Mouse (Mus musculus): Measurements from ENCODE around the gene Smim24. TPM values are rescaled to one million over a fixed set of nuclear protein-coding genes. Genes with fewer than 3 reads are reported as not detected.

The Smim24 gene
- total and polyA plus RNA-seq, 2 experiments from 2014 or later = 1.4 to 3.7 TPM

GRCm38 (mm10) chr10:81395865-81396264 lies 3.0 kb downstream of the Smim24 start:
- peaks cover 7% of the 10 kb centered on the region; the same call in 1 of the 2 replicates for H3K4me1 ChIP-seq (ENCODE audit: insufficient read depth, low read length)
- H3K9ac ChIP-seq (replicated peaks; ENCODE audit: low read length) = no peak overlapping the region
- H3K36me3 ChIP-seq (ENCODE audit: insufficient read depth, low read length) = peaks cover 12% of the 10 kb centered on the region; the same call in 1 of the 2 replicates
- H3K9me3 ChIP-seq (ENCODE audit: low read length) = no peaks in the 10 kb centered on the region
- TF ChIP-seq CTCF (IDR thresholded peaks at IDR 0.05; ENCODE audit: low read depth) = no peak
- DNase-seq (ENCODE audit: low spot score) (no peak), ATAC-seq (no peak)
- WGBS = 59% methylated on average over 4 of the region's 4 CpGs
- H3K4me3 ChIP-seq (ENCODE audit: low read length) = no peak overlapping the region
- H3K27me3 ChIP-seq (ENCODE audit: insufficient read depth, low read length) = no peaks in the 10 kb centered on the region
- no peak overlapping the region for H3K4me2 ChIP-seq (ENCODE audit: low read depth, low read length)
- 0 out of 2 replicates have a peak overlapping the region, but pooled peaks have one; percentile 1 for H3K27ac ChIP-seq

DNA sequence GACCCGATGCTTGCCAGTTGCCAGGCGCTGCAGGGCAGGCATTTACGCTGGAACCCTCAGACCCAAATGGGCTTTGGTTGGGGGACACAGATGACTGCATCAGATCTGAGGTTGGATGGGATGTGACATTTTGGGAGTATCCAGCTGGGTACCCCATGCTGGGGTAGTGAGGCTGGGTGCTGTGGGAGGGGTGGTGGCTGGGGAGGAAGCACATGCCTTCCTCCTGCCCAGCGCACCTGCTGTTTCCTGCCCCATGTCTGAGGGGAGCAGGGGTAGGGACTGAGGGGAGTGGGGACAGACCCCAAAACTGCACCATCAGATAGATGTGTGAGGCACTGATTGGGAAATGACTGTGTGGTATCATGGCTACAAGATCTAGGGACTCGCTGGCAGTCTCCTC lies 3.9 kb downstream of the Smim24 start:
- DNase-seq (ENCODE audit: low spot score) (no peak), ATAC-seq (no peak)
- Histone ChIP-seq H3K9ac (replicated peaks; ENCODE audit: low read length) (no peak overlapping the region), H3K27ac (no peak overlapping the region), H3K27me3 (ENCODE audit: insufficient read depth, low read length) (no peaks in the 10 kb centered on the region), H3K4me3 (ENCODE audit: low read length) (no peak overlapping the region), H3K4me1 (ENCODE audit: insufficient read depth, low read length) (peaks cover 13% of the 10 kb centered on the region; the same call in 1 of the 2 replicates), H3K36me3 (ENCODE audit: insufficient read depth, low read length) (peaks cover 12% of the 10 kb centered on the region; the same call in 1 of the 2 replicates), H3K9me3 (ENCODE audit: low read length) (no peaks in the 10 kb centered on the region), H3K4me2 (ENCODE audit: low read depth, low read length) (no peak overlapping the region)
- TF ChIP-seq CTCF (IDR thresholded peaks at IDR 0.05; ENCODE audit: low read depth) = no peak
- 43% methylated on average over 5 of the region's 5 CpGs for WGBS

DNA sequence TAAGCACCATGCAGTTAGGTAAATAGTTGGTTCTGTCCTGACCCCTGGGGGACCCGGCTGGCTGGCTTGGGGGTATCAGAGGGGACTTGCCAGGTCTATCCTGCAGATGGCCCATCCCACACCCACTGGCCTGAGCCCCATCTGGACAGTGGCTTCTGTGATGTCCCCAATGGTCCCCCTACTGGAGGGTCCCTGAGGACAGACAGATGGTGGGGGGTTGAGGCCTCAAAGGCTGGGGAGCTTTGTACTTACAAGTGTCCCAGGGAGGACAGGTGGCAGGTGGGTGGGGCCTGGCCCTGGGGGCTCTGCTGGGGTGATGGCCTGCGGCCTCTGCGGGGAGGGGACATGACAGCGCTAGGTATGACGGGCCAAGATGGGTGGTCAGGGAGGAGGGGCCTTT lies 6.4 kb downstream of the Smim24 start:
- DNase-seq (ENCODE audit: low spot score) = no peak

DNA sequence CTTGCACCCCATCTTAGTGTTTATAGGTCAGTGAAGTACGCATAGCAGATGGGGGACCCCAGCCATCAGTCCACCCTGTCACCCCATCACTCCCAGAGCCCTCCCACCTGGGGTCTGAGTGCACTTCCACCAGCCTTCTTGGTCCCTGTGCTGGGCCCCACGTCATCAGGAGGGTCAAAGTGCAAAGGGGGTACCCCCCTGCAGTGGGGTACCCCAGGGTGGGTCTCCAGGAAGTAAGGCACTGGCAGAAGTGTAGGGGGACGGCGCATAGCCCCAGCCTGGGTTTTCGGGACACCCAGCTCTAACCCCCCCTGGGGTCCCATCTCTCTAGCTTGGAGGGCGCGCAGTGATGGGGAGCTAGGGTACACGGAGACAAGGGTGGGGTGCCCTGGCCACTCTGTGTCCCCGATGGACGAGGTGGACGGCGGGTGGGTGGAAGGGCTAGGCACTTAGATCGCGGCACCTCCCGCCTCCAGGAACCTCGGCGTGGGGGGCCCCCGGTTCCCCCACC lies 7.0 kb downstream of the Smim24 start:
- ATAC-seq (no peak), DNase-seq (ENCODE audit: low spot score) (no peak)
- peak overlapping the region; percentile 74; the same call in 1 of the 2 replicates for H3K27ac ChIP-seq
- no peak overlapping the region for H3K9ac ChIP-seq (replicated peaks; ENCODE audit: low read length)
- no peak for TF ChIP-seq CTCF (IDR thresholded peaks at IDR 0.05; ENCODE audit: low read depth)
- 67% methylated on average over 17 of the region's 18 CpGs for WGBS
- peaks cover 17% of the 10 kb centered on the region; the same call in 1 of the 2 replicates for H3K4me1 ChIP-seq (ENCODE audit: insufficient read depth, low read length)
- H3K27me3 ChIP-seq (ENCODE audit: insufficient read depth, low read length) = no peaks in the 10 kb centered on the region
- no peaks in the 10 kb centered on the region for H3K9me3 ChIP-seq (ENCODE audit: low read length)
- H3K4me3 ChIP-seq (ENCODE audit: low read length) = no peak overlapping the region
- no peak overlapping the region; the same call in 1 of the 2 replicates for H3K4me2 ChIP-seq (ENCODE audit: low read depth, low read length)
- peaks cover 24% of the 10 kb centered on the region; the same call in 1 of the 2 replicates for H3K36me3 ChIP-seq (ENCODE audit: insufficient read depth, low read length)

More for the DNA sequence above, 6.4 kb downstream of the Smim24 start:
- Histone ChIP-seq H3K27ac (no peak overlapping the region), H3K4me1 (ENCODE audit: insufficient read depth, low read length) (peaks cover 17% of the 10 kb centered on the region; the same call in 1 of the 2 replicates), H3K4me3 (ENCODE audit: low read length) (no peak overlapping the region), H3K4me2 (ENCODE audit: low read depth, low read length) (no peak overlapping the region), H3K9ac (replicated peaks; ENCODE audit: low read length) (no peak overlapping the region), H3K36me3 (ENCODE audit: insufficient read depth, low read length) (peaks cover 18% of the 10 kb centered on the region; the same call in 1 of the 2 replicates), H3K9me3 (ENCODE audit: low read length) (no peaks in the 10 kb centered on the region), H3K27me3 (ENCODE audit: insufficient read depth, low read length) (no peaks in the 10 kb centered on the region)
- no peak for ATAC-seq
- TF ChIP-seq CTCF (IDR thresholded peaks at IDR 0.05; ENCODE audit: low read depth) = 0 out of 2 replicates have a peak, but pooled peaks have one; percentile 11
- WGBS = 57% methylated on average over 5 of the region's 5 CpGs

DNA sequence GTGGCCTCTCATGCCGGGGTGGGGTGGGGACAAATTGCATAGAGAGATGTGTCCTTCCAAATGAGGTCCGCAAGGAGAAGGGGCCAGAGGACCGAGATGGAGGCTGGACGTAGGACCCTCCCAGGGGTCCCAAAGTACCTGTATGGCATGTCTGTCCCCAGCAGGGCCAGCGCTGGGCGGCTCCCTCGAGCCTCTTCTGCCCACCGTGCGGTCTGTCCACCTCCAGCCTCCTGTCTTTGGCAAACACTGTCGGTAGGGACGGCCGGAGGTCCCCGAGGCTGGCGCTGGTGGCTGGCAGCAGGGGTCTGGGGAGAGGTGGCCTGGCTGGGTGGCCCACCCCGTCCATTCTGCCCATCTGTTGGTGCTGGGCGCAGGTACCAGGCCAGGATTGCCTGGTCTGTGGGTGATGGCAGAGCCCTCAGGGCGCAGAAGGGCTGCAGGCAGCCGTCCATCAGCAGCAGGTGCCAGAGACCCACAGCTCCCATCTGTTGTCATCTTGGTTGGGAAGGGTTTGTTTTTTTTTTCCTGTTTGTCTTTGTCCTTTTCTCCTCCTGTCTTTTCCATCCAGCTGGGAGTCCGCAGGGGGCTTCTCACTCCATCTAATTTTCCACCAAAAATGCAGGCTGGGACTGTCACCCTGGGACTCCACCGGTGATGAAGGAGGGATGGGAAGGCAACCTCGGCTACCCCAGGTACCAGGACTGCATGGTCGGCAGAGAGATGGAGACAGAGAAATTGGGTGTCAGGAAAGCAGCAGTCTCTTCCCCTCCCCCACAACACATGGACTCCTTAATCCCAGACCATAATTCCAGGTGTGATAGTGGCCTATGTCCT lies 7.7 kb downstream of the Smim24 start:
- Histone ChIP-seq H3K4me3 (ENCODE audit: low read length) (no peak overlapping the region), H3K4me1 (ENCODE audit: insufficient read depth, low read length) (peaks cover 17% of the 10 kb centered on the region; the same call in 1 of the 2 replicates), H3K27me3 (ENCODE audit: insufficient read depth, low read length) (no peaks in the 10 kb centered on the region), H3K9me3 (ENCODE audit: low read length) (no peaks in the 10 kb centered on the region), H3K27ac (peak overlapping the region; percentile 74; the same call in 1 of the 2 replicates), H3K36me3 (ENCODE audit: insufficient read depth, low read length) (peaks cover 27% of the 10 kb centered on the region; the same call in 1 of the 2 replicates), H3K4me2 (ENCODE audit: low read depth, low read length) (no peak overlapping the region; the same call in 1 of the 2 replicates), H3K9ac (replicated peaks; ENCODE audit: low read length) (no peak overlapping the region)
- ATAC-seq (0 out of 2 replicates have a peak, but pooled peaks have one; percentile 3), DNase-seq (ENCODE audit: low spot score) (peak; percentile 67)
- 38% methylated on average over 21 of the region's 22 CpGs for WGBS
- no peak for TF ChIP-seq CTCF (IDR thresholded peaks at IDR 0.05; ENCODE audit: low read depth)

DNA sequence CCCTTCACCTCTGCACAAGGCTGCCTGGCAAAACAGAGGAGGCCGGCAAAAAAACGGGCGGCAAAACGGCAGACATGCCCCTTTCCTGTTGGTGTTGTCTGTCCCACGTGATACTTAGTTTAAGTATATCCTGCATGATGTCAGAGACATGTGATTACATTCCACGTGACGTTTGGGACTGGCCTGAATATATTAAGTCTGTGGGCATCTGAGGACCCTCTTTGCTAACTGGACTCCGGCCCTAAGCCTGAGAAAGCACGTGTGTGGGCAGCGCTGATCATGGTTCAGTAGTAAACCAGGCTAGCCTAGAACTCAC lies 8.3 kb downstream of the Smim24 start:
- H3K27me3 ChIP-seq (ENCODE audit: insufficient read depth, low read length) = no peaks in the 10 kb centered on the region
- H3K4me2 ChIP-seq (ENCODE audit: low read depth, low read length) = no peak overlapping the region
- DNase-seq (ENCODE audit: low spot score) = peak; percentile 46
- no peak; the same call in 1 of the 2 replicates for TF ChIP-seq CTCF (IDR thresholded peaks at IDR 0.05; ENCODE audit: low read depth)
- H3K9me3 ChIP-seq (ENCODE audit: low read length) = no peaks in the 10 kb centered on the region
- WGBS = 26% methylated on average over 10 of the region's 10 CpGs
- peaks cover 29% of the 10 kb centered on the region; the same call in 1 of the 2 replicates for H3K36me3 ChIP-seq (ENCODE audit: insufficient read depth, low read length)
- peaks cover 17% of the 10 kb centered on the region; the same call in 1 of the 2 replicates for H3K4me1 ChIP-seq (ENCODE audit: insufficient read depth, low read length)
- H3K9ac ChIP-seq (replicated peaks; ENCODE audit: low read length) = no peak overlapping the region
- peak; percentile 8 for ATAC-seq
- H3K27ac ChIP-seq = peak overlapping the region; percentile 74
- no peak overlapping the region for H3K4me3 ChIP-seq (ENCODE audit: low read length)

Data from hindbrain, postnatal 0 days (tissue).